Mouse (Mus musculus) layer of hippocampus, postnatal 14 days (tissue): ENCODE results near the gene Amph. TPM values are rescaled to one million over a fixed set of nuclear protein-coding genes. Genes with fewer than 3 reads are reported as not detected.
"Not testable (repeated sequence)": the region's sequence is repeated elsewhere in the genome, so short reads cannot be mapped to it uniquely, and the experiment has no call there.

Experiments used
- DNase-seq, 2 experiments: peaks; one replicate each; pipeline ENCODE4 v3.0.0; 2021 to 2022; ENCODE audit warnings: low spot score in 2 of 2, mixed read lengths in 1 of 2
- total RNA-seq, 2 experiments: library from RNA; stranded (reverse); gene quantifications; 2 replicates each; pipeline ENCODE4 v1.2.3; 2021

Amph gene
- total RNA-seq, 2 experiments from 2014 or later: 266 to 270 TPM

- peak in 1 of 2 experiments; percentile 28 for DNase-seq
These were observed 77.2 kb downstream of the Amph start for GRCm38 (mm10) chr13:19025091-19025688.

- no peak for DNase-seq
These were observed 77.9 kb downstream of the Amph start for GRCm38 (mm10) chr13:19025906-19026305.

GRCm38 (mm10) chr13:19026923-19027322 is 78.9 kb downstream of the Amph start:
- no peak for DNase-seq

- peak; percentile 46 to 77 for DNase-seq
These were observed 79.9 kb downstream of the Amph start for GRCm38 (mm10) chr13:19027766-19028350.

- DNase-seq: no peak
These were observed 84.1 kb downstream of the Amph start for GRCm38 (mm10) chr13:19031916-19032688.

- peak in 1 of 2 experiments; percentile 39 for DNase-seq
These were observed 104.1 kb downstream of the Amph start for GRCm38 (mm10) chr13:19052090-19052489.

GRCm38 (mm10) chr13:19054504-19054903 is 106.5 kb downstream of the Amph start:
- DNase-seq: no peak

- DNase-seq: no peak
These were observed 124.3 kb downstream of the Amph start for GRCm38 (mm10) chr13:19072261-19072660.

- DNase-seq: no peak
These were observed 129.4 kb downstream of the Amph start for GRCm38 (mm10) chr13:19077427-19077826.

- no peak for DNase-seq
These were observed 133.9 kb downstream of the Amph start for GRCm38 (mm10) chr13:19081932-19082331.

GRCm38 (mm10) chr13:19094571-19094970 is 146.6 kb downstream of the Amph start:
- DNase-seq: no peak

GRCm38 (mm10) chr13:19097117-19097516 is 149.1 kb downstream of the Amph start:
- no peak for DNase-seq

- peak; percentile 38 to 52 for DNase-seq
These were observed 153.9 kb downstream of the Amph start for GRCm38 (mm10) chr13:19101889-19102402.

GRCm38 (mm10) chr13:19106418-19106817 is 158.4 kb downstream of the Amph start:
- no peak for DNase-seq

- DNase-seq: no peak
These were observed 161.3 kb downstream of the Amph start for GRCm38 (mm10) chr13:19109331-19109730.

GRCm38 (mm10) chr13:19113034-19113922 is 165.3 kb downstream of the Amph start:
- no peak for DNase-seq

GRCm38 (mm10) chr13:19114761-19115160 is 166.8 kb downstream of the Amph start:
- not testable (repeated sequence) for DNase-seq

- DNase-seq: no peak
These were observed 179.0 kb downstream of the Amph start for GRCm38 (mm10) chr13:19126912-19127552.

GRCm38 (mm10) chr13:19133833-19134232 is 185.8 kb downstream of the Amph start:
- peak in 1 of 2 experiments; percentile 69 for DNase-seq

- DNase-seq: no peak
These were observed 189.2 kb downstream of the Amph start for GRCm38 (mm10) chr13:19137212-19137611.
